Mouse (Mus musculus) heart, postnatal 0 days (tissue): ENCODE results near the gene Gpha2.

Experiments
- CTCF ChIP-seq: IDR thresholded peaks from 2 replicates; pipeline ENCODE4 v1.5.1; 2016; ENCODE audit warnings: antibody characterized with exemption, control low read depth, low read depth
- EP300 ChIP-seq: IDR thresholded peaks from 2 replicates; pipeline ENCODE4 v1.6.1; 2016; ENCODE audit warnings: antibody characterized with exemption, low read depth

DNA sequence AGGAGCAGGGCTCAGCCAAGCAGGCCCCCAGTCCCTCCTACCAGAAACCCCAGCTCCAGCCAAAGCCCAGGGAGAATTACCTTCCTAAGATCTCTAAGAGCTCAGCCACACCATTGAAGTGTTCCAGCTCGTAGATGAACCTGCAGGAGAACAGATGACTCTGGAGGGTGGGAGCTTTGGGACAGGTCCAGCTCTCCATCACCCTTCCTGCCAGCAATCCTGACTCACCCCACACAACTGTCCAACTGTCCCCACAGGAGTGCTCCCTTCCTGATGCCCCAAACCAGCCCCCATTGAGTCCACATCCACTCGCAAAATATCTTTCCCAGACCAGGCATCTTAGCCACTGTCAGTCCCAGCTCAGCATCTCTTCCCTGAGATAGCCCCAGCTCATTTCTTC lies 4.9 kb downstream of the Gpha2 start:
- TF ChIP-seq EP300 (no peak), CTCF (no peak)
